Mouse (Mus musculus) gastrocnemius, postnatal 25 days (tissue): ENCODE results near the gene Mesp1. TPM values are rescaled to one million over a fixed set of nuclear protein-coding genes. Genes with fewer than 3 reads are reported as not detected.

Experiments
- total RNA-seq, 2 experiments: library from RNA; stranded (reverse); gene quantifications; 1 replicate in 1 of 2; 2 replicates in 1 of 2; pipeline ENCODE4 v1.2.3; 2021

The Mesp1 gene
- total RNA-seq, 2 experiments from 2014 or later: not detected

Other genes with a start within 250 kb of the Mesp1 start
- gene Rhcg, start 176.1 kb downstream of the Mesp1 start, total RNA-seq: not detected
- gene Ticrr, start 133.6 kb downstream of the Mesp1 start, total RNA-seq: under 1 TPM; 0.05 to 0.13 TPM
- gene Kif7, start 78.1 kb downstream of the Mesp1 start, total RNA-seq: under 1 TPM; 0.59 to 0.91 TPM
- 10 to 100 TPM in 1 of 2 experiments, 1 to 10 TPM in 1; 1.8 to 53.2 TPM for gene Plin1, start 60.9 kb downstream of the Mesp1 start, total RNA-seq
- gene Pex11a, start 50.7 kb downstream of the Mesp1 start, total RNA-seq: 10 to 100 TPM in 1 of 2 experiments, 1 to 10 TPM in 1; 8.8 to 11.8 TPM
- gene Wdr93, start 50.6 kb downstream of the Mesp1 start, total RNA-seq: not detected
- gene Mesp2, start 16.9 kb upstream of the Mesp1 start, total RNA-seq: not detected
- gene Anpep, start 67.3 kb upstream of the Mesp1 start, total RNA-seq: 1 to 10 TPM; 5.7 to 6.3 TPM
- 10 to 100 TPM; 16.9 to 17.1 TPM for gene Ap3s2, start 126.9 kb upstream of the Mesp1 start, total RNA-seq
- 1 to 10 TPM; 3.6 to 3.8 TPM for gene Arpin, start 141.6 kb upstream of the Mesp1 start, total RNA-seq
- 10 to 100 TPM; 20.8 to 27.9 TPM for gene Zfp710, start 231.0 kb upstream of the Mesp1 start, total RNA-seq